Mouse (Mus musculus): ENCODE measurements at regions not wholly inside any gene's neighbourhood (a gene's known extent, or its start where the extent isn't known, plus 50 kb on each side); places are given as distances from the start of the nearest gene placed in this dataset.

DNA sequence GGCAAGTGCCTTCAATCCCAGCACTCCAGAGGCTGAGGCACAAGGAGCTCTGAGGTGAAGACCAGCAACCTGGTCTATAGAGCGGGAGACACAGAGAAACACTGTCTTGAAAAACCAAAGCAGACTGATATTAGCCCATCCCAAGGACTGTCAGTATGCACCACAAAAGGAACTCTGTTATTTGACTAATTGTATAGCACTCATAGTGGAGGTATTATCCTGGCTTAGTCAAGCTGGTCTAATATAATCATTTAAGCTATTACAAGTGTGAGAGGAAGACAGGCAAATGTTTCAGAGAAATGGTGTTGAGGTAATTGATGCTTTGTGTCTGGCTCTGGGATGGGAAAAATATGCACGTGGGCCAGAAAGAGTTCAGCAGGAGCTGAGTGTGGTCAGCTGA lies 121.3 kb upstream of the Vegfc start:
- no peak for DNase-seq

DNA sequence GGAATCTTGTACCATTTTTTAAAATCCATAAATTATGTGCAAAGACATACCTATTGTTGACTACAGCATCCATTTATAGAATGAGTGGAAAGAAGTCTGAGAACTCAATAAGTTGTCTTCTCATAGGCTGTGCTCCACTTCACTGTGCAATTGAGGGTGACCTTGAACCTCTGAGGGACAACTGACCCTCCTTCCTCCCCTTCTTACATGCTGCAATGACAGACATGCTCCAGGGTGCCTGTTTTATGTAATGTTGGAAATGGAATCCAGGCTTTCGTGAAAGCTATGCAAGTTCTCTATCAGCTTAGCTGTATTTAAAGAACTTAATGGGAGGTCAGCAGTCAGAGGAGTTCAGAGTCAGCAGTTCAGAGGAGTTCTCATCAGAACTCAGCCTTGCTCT lies 118.9 kb upstream of the Vegfc start:
- no peak for DNase-seq

DNA sequence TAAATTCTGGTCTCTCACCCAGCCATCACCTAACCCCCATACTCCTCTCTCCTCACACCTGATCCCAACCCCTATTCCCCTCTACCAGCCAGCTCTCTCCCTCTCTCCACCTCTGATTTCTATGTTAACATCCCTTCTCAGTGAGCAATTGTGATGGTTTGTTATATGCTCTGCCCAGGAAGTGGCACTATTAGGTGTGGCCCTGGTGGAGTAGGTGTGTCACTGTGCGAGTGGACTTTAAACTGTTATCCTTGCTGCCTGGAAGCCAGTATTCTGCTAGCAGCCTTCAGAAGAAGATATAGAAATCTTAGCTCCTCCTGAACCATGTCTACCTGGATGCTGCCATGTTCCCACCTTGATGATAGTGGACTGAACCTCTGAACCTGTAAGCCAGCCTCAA lies 114.4 kb upstream of the Vegfc start:
- DNase-seq = no peak

DNA sequence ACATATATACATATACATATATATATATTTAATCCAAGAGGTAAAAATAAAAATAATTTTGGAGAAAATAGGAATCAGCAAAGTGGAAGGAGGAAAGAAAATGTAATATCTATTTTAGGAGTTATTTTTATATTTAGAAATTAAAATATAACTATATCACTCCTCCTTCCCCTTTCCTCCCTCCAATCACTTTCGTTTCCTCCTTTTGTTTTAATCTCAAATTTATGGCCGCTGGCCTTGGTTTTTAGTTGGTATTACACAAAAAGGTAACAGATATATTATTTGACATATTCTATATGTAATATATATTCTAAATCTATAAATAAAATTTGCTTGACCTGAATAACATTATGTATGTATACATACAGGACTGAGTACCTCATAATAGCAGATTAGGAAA lies 93.1 kb upstream of the Vegfc start:
- no peak for DNase-seq

DNA sequence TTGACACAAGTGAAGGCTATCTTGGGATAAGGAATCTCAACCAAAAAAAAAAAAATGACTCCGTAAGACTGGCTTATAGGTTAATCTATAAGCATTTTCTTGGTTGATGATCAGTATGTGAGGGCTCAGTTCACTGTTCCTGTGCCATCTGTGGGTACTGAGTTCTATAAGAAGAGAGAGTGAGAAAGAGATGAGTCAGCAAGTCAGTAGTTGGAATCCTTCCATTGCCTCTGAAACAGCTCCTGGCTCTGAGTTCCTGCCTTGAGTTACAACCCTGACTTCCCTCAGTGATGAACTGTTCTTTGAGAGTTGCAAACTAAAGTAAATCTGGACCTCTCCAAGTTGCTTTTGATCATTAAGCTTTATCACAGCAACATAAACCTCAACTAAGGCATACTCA lies 91.7 kb upstream of the Vegfc start:
- DNase-seq = no peak

DNA sequence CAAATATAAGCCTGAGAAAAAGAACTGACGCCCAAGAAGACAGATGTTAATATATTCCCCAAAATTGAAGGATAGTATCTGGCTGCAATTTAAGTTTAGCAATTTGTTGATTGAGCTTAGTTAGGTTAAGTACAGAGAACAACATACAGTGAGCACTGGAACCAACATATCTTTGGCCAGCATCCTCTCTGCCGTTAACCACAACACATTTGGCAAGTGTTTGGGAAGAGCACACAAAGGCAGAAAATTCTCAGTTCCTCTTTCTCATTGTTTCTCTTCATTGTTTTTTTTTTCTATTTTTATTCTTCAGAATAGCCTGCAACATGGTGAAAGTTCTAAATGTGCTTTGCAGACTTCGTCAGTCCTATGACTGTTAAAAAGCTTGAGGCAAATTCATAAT lies 83.2 kb upstream of the Vegfc start:
- DNase-seq = no peak

DNA sequence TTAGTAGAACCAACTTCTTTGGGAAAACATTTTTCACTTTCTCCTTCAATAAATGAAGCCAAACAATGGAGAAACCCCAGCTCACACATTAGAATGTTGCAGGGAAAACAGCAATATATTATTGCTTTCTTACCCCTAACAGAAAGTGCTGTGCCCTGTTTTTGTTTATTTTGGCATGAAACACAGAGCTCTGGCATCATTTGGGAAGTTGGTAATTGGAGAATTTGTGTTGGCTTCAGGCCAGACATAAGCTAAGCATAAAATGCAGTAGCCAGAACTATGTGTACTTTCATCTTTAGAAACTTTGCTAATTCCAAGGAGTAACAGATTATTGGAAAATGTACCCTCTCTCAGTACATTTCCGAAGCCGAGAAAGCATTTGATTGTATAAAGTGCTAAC lies 79.9 kb upstream of the Vegfc start:
- DNase-seq = peak; percentile 4

DNA sequence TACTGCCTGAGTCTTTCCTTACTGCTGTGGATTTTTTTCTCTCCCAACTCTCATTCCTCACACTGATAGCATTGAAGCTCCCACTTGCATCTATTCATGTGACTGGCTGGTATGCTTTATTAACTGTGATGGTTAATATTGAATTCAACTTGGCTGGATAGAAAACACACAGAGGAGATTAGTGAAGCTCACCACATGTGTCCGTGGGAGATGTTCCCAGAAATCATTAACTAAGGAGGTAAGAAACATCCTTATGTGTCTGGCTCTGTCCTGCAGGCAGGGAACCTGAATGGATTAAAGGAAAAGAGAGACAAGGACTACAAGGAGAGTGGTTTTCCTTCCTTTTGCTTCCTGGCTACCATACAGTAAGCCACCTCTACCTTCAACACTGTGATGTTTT lies 74.5 kb upstream of the Vegfc start:
- no peak for DNase-seq

DNA sequence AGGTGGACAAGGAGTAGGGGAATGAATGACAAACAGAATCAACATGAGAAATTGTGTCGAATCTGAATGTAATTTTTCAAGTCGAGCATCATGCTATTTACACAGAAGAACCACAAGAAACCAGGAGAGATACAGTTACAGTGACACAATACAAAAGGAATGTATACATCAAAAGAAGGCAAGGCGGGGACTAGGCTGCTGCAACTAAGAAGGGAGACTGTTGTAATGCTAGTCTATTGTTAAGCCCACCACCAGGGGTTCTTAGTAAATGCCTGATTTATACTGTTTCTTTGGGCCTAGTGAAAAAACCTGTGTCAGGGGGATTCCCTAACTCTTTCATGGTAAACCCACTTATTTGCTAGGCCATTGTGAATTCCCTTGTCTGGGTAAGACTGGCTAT lies 63.3 kb upstream of the Vegfc start:
- DNase-seq = no peak

DNA sequence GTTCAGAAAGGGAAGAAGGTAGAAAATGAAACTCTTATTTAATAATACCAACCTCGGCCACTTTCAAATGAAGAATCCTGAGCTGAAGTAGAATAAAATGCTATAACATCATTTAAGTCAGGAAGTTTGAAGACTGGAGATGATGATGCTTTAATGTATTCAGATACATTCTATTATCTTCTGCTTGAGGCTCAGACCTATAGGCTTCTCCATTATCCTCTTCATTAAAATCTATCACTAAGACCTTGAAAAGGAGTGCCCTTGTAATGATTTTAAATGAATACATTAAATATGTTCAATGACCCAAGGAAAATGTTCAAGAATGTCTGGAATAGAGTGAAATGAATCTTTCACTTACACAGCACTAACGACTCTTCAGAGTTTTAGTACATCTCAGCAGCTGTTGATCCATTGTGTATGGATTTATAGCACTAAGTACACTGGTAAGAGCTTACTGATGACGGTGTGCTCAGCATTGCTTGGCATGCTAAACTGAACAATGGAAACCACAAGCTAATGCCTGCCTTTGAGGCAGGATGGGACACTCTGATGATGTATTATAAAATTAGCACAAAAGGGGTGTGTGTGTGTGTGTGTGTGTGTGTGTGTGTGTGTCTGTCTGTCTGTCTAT lies 58.8 kb upstream of the Vegfc start:
- DNase-seq = no peak
